Mouse (Mus musculus) left cerebral cortex, adult 18-20 months (tissue): ENCODE measurements around the gene Snx8. TPM values are rescaled to one million over a fixed set of nuclear protein-coding genes. Genes with fewer than 3 reads are reported as not detected.
A peak's percentile ranks its signal among the peaks of the same experiment; 100 is the strongest.
"Not testable (repeated sequence)": the region's sequence is repeated elsewhere in the genome, so short reads cannot be mapped to it uniquely, and the experiment has no call there.

ENCODE experiments used
- DNase-seq, 2 experiments: peaks; one replicate each; pipeline ENCODE4 v3.0.0; 2021 to 2022; ENCODE audit warnings: low spot score in 2 of 2, mixed read lengths in 1 of 2
- total RNA-seq, 2 experiments: library from RNA; stranded (reverse); gene quantifications; 2 replicates each; pipeline ENCODE4 v1.2.3; 2021

Gene Snx8
- total RNA-seq, 2 experiments from 2014 or later, result 14.4 to 15.6 TPM

- no peak for DNase-seq
Measured at GRCm38 (mm10) chr5:140387236-140387635, 1.8 kb downstream of the Snx8 start.

- DNase-seq, result no peak
Measured at GRCm38 (mm10) chr5:140384462-140384861, 4.6 kb downstream of the Snx8 start.

- no peak for DNase-seq
Measured at GRCm38 (mm10) chr5:140383559-140383958, 5.5 kb downstream of the Snx8 start.

- no peak for DNase-seq
Measured at GRCm38 (mm10) chr5:140382688-140383087, 6.4 kb downstream of the Snx8 start.

GRCm38 (mm10) chr5:140381156-140381555 is 7.9 kb downstream of the Snx8 start:
- no peak for DNase-seq

- DNase-seq, result no peak
Measured at GRCm38 (mm10) chr5:140379299-140379698, 9.8 kb downstream of the Snx8 start.

GRCm38 (mm10) chr5:140378121-140378853 is 10.8 kb downstream of the Snx8 start:
- DNase-seq, result no peak

GRCm38 (mm10) chr5:140375249-140375829 is 13.7 kb downstream of the Snx8 start:
- DNase-seq, result no peak

GRCm38 (mm10) chr5:140374226-140374625 is 14.8 kb downstream of the Snx8 start:
- DNase-seq, result peak in 1 of 2 experiments; percentile 24

GRCm38 (mm10) chr5:140373711-140374110 is 15.4 kb downstream of the Snx8 start:
- no peak for DNase-seq

- DNase-seq, result peak; percentile 32 to 38
Measured at GRCm38 (mm10) chr5:140371671-140372070, 17.4 kb downstream of the Snx8 start.

- DNase-seq, result no peak
Measured at GRCm38 (mm10) chr5:140370446-140371254, 18.4 kb downstream of the Snx8 start.

GRCm38 (mm10) chr5:140369466-140369865 is 19.6 kb downstream of the Snx8 start:
- no peak for DNase-seq

GRCm38 (mm10) chr5:140368926-140369325 is 20.1 kb downstream of the Snx8 start:
- DNase-seq, result no peak

GRCm38 (mm10) chr5:140368126-140368525 is 20.9 kb downstream of the Snx8 start:
- DNase-seq, result not testable (repeated sequence)

GRCm38 (mm10) chr5:140364415-140364814 is 24.6 kb downstream of the Snx8 start:
- DNase-seq, result no peak

GRCm38 (mm10) chr5:140359930-140360674 is 29.0 kb downstream of the Snx8 start:
- no peak for DNase-seq

GRCm38 (mm10) chr5:140357466-140357865 is 31.6 kb downstream of the Snx8 start:
- no peak for DNase-seq

GRCm38 (mm10) chr5:140355934-140356333 is 33.1 kb downstream of the Snx8 start:
- no peak for DNase-seq

- no peak for DNase-seq
Measured at GRCm38 (mm10) chr5:140352352-140352751, 36.7 kb downstream of the Snx8 start.
